In genomic region chr7:47003411-47004115, GRCm38 (mm10) we compare ENCODE assay signal across 19 mouse cellular contexts. TPM values are rescaled to one million over a fixed set of nuclear protein-coding genes. Genes with fewer than 3 reads are reported as not detected.
DNase-seq lines count a peak whose midpoint lies in the region; ATAC-seq and TF ChIP-seq lines count a peak whose summit lies in the region.
"Had no signal": no experiment of that assay in that cellular context is flagged by ENCODE, and none has a peak within 500 bp of the region (broad histone marks: within the 10 kb centered on the region; RNA-seq: fewer than 3 reads in every experiment).

No protein-coding gene starts in this region.

- H3K9ac ChIP-seq in heart, embryonic 13.5 days, result peak overlapping the region; percentile 58
- H3K9ac ChIP-seq in midbrain, embryonic 13.5 days (replicated peaks), result peak overlapping the region; percentile 8; the same call in 1 of the 2 replicates
- no peak overlapping the region for H3K9ac ChIP-seq in midbrain, embryonic 15.5 days
- H3K9ac ChIP-seq in forebrain, embryonic 11.5 days (ENCODE audit: low read length), result no peak overlapping the region
- H3K9ac ChIP-seq: hindbrain, embryonic 15.5 days; kidney, embryonic 15.5 days; neural tube, embryonic 12.5 days had no signal

- no peak for ATAC-seq in heart, embryonic 13.5 days (ENCODE audit: extremely low read depth, insufficient number of reproducible peaks, low FRiP score, low TSS enrichment)
- ATAC-seq in midbrain, embryonic 13.5 days, result no peak
- no peak for ATAC-seq in midbrain, embryonic 15.5 days (replicated peaks)
- peak; percentile 11; the same call in 1 of the 2 replicates for ATAC-seq in forebrain, embryonic 11.5 days (replicated peaks; ENCODE audit: low FRiP score)
- no peak for ATAC-seq in erythroid progenitor cell, adult 5-6 weeks (replicated peaks; ENCODE audit: low FRiP score, poor library complexity, severe bottlenecking)

- H3K4me3 ChIP-seq in heart, embryonic 13.5 days, result no peak overlapping the region
- no peak overlapping the region for H3K4me3 ChIP-seq in heart, embryonic 10.5 days
- no peak overlapping the region for H3K4me3 ChIP-seq in midbrain, embryonic 13.5 days (replicated peaks)
- H3K4me3 ChIP-seq in midbrain, embryonic 15.5 days, result no peak overlapping the region
- no peak overlapping the region for H3K4me3 ChIP-seq in forebrain, embryonic 11.5 days (ENCODE audit: low read depth, low read length)
- no peak overlapping the region for H3K4me3 ChIP-seq in myocyte
- H3K4me3 ChIP-seq: erythroblast, embryonic 14.5 days; hindbrain, embryonic 15.5 days; kidney, embryonic 15.5 days; neural tube, embryonic 12.5 days had no signal

- TF ChIP-seq POLR2A in myocyte (IDR thresholded peaks at IDR 0.05; ENCODE audit: insufficient read length, low read depth), result no peak

- H3K4me2 ChIP-seq in heart, embryonic 13.5 days, result no peak overlapping the region
- H3K4me2 ChIP-seq in midbrain, embryonic 13.5 days (replicated peaks), result no peak overlapping the region
- H3K4me2 ChIP-seq in midbrain, embryonic 15.5 days, result no peak overlapping the region
- no peak overlapping the region for H3K4me2 ChIP-seq in forebrain, embryonic 11.5 days (ENCODE audit: low read depth, low read length, severe bottlenecking)
- peak overlapping the region; percentile 82 for H3K4me2 ChIP-seq in myocyte (ENCODE audit: low read depth)
- H3K4me2 ChIP-seq: hindbrain, embryonic 15.5 days; kidney, embryonic 15.5 days; neural tube, embryonic 12.5 days had no signal

- H3K9me3 ChIP-seq in heart, embryonic 13.5 days, result no peaks in the 10 kb centered on the region
- no peaks in the 10 kb centered on the region for H3K9me3 ChIP-seq in heart, embryonic 10.5 days
- H3K9me3 ChIP-seq in midbrain, embryonic 13.5 days, result no peaks in the 10 kb centered on the region
- H3K9me3 ChIP-seq in midbrain, embryonic 15.5 days, result no peaks in the 10 kb centered on the region
- H3K9me3 ChIP-seq in forebrain, embryonic 11.5 days (ENCODE audit: control insufficient read depth, low read length), result no peaks in the 10 kb centered on the region
- H3K9me3 ChIP-seq: hindbrain, embryonic 15.5 days; kidney, embryonic 15.5 days; neural tube, embryonic 12.5 days had no signal

- H3K36me3 ChIP-seq in heart, embryonic 13.5 days, result peaks cover 8% of the 10 kb centered on the region
- peaks cover 4% of the 10 kb centered on the region for H3K36me3 ChIP-seq in heart, embryonic 10.5 days
- H3K36me3 ChIP-seq in midbrain, embryonic 13.5 days, result peaks cover 4% of the 10 kb centered on the region; the same call in 1 of the 2 replicates
- H3K36me3 ChIP-seq in midbrain, embryonic 15.5 days (replicated peaks), result 0 out of 2 replicates have a peak, but pooled peaks cover 1% of the 10 kb centered on the region
- no peaks in the 10 kb centered on the region; the same call in 1 of the 2 replicates for H3K36me3 ChIP-seq in forebrain, embryonic 11.5 days (ENCODE audit: control insufficient read depth, insufficient read depth, low read length)
- H3K36me3 ChIP-seq in myocyte (ENCODE audit: control insufficient read depth, insufficient read depth), result peaks cover 10% of the 10 kb centered on the region

- H3K27me3 ChIP-seq in heart, embryonic 13.5 days (replicated peaks), result no peaks in the 10 kb centered on the region
- no peaks in the 10 kb centered on the region for H3K27me3 ChIP-seq in heart, embryonic 10.5 days (ENCODE audit: insufficient read depth, poor library complexity, severe bottlenecking)
- H3K27me3 ChIP-seq in midbrain, embryonic 13.5 days, result no peaks in the 10 kb centered on the region
- no peaks in the 10 kb centered on the region for H3K27me3 ChIP-seq in midbrain, embryonic 15.5 days (replicated peaks)
- no peaks in the 10 kb centered on the region for H3K27me3 ChIP-seq in forebrain, embryonic 11.5 days (ENCODE audit: control insufficient read depth, insufficient read depth, low read length)
- no peaks in the 10 kb centered on the region for H3K27me3 ChIP-seq in myocyte (ENCODE audit: control insufficient read depth, insufficient read depth, insufficient read length)
- H3K27me3 ChIP-seq: hindbrain, embryonic 15.5 days; kidney, embryonic 15.5 days; neural tube, embryonic 12.5 days had no signal

- no peak overlapping the region for H3K27ac ChIP-seq in heart, embryonic 13.5 days (replicated peaks)
- H3K27ac ChIP-seq in heart, embryonic 10.5 days, result no peak overlapping the region
- H3K27ac ChIP-seq in midbrain, embryonic 13.5 days, result peak overlapping the region; percentile 44; the same call in 1 of the 2 replicates
- H3K27ac ChIP-seq in midbrain, embryonic 15.5 days, result no peak overlapping the region
- H3K27ac ChIP-seq in forebrain, embryonic 11.5 days (ENCODE audit: low read depth, low read length), result peak overlapping the region; percentile 51; the same call in 1 of the 2 replicates
- H3K27ac ChIP-seq: hindbrain, embryonic 15.5 days; kidney, embryonic 15.5 days; neural tube, embryonic 12.5 days had no signal

- no peak for DNase-seq in heart, embryonic 10.5 days (ENCODE audit: low spot score)
- DNase-seq in forebrain, embryonic 11.5 days (ENCODE audit: low spot score), result no peak
- DNase-seq in adrenal gland, postnatal 14 days, result no peak
- DNase-seq: cerebellum, postnatal 36 days; layer of hippocampus, adult 9-11 months; right cerebral cortex, postnatal 14 days had no signal

- H3K4me1 ChIP-seq in heart, embryonic 13.5 days, result peaks cover 69% of the 10 kb centered on the region
- peaks cover 30% of the 10 kb centered on the region for H3K4me1 ChIP-seq in heart, embryonic 10.5 days
- peaks cover 65% of the 10 kb centered on the region for H3K4me1 ChIP-seq in midbrain, embryonic 13.5 days (replicated peaks)
- H3K4me1 ChIP-seq in midbrain, embryonic 15.5 days, result peaks cover 51% of the 10 kb centered on the region
- peaks cover 13% of the 10 kb centered on the region for H3K4me1 ChIP-seq in forebrain, embryonic 11.5 days (replicated peaks; ENCODE audit: control insufficient read depth, insufficient read depth, low read length)

- no peak overlapping the region for H3ac ChIP-seq in myocyte (ENCODE audit: control insufficient read depth, insufficient read length)

- H3K79me2 ChIP-seq in myocyte (ENCODE audit: control insufficient read depth, insufficient read depth), result peaks cover 92% of the 10 kb centered on the region

- 45% methylated on average over 3 of the region's 3 CpGs for WGBS in heart, embryonic 13.5 days
- WGBS in heart, embryonic 10.5 days, result 43% methylated on average over 3 of the region's 3 CpGs
- WGBS in midbrain, embryonic 13.5 days, result 18% methylated on average over 3 of the region's 3 CpGs
- 25% methylated on average over 3 of the region's 3 CpGs for WGBS in midbrain, embryonic 15.5 days
- WGBS in forebrain, embryonic 11.5 days, result 14% methylated on average over 3 of the region's 3 CpGs

RNA-seq across cellular contexts. Expression of gene Spty2d1, which starts 4.6 kb away (rescaled TPM):
- polyA plus RNA-seq in heart, embryonic 13.5 days (2015; fragmentation: Nextera tagmentation; extraction: Ambion mirVana), result 13.1 and 13.4 TPM in 2 replicates
- polyA plus RNA-seq in heart, embryonic 10.5 days (2016; fragmentation: Nextera tagmentation; extraction: Ambion mirVana), result 14.4 and 15.6 TPM in 2 replicates
- polyA plus RNA-seq in midbrain, embryonic 13.5 days (2015; fragmentation: Nextera tagmentation; extraction: Ambion mirVana), result 9.5 and 9.6 TPM in 2 replicates
- polyA plus RNA-seq in midbrain, embryonic 15.5 days (2015; fragmentation: Nextera tagmentation; extraction: Ambion mirVana), result 7.1 and 8.1 TPM in 2 replicates
- polyA plus RNA-seq in forebrain, embryonic 11.5 days (2014; fragmentation: Nextera tagmentation; extraction: Ambion mirVana), result 12.7 and 14.0 TPM in 2 replicates
- 12.0 TPM for polyA plus RNA-seq in myocyte (2012; fragmentation: generic; extraction: Trizol)
- total RNA-seq in adrenal gland, postnatal 14 days (2021), result 17.5 and 20.0 TPM in 2 replicates
- 23.1 and 34.8 TPM in 2 replicates for total RNA-seq in erythroid progenitor cell, adult 5-6 weeks (2015; ENCODE audit: low replicate concordance)
- total RNA-seq in erythroid progenitor cell, adult 5-6 weeks (2017; ENCODE audit: low replicate concordance), result 22.1 and 25.8 TPM in 2 replicates

RNA-seq across cellular contexts. Expression of gene Gm9999, which starts 20.2 kb away (rescaled TPM):
- polyA plus RNA-seq in heart, embryonic 13.5 days (2015; fragmentation: Nextera tagmentation; extraction: Ambion mirVana), result not detected in 2 replicates
- not detected in 2 replicates for polyA plus RNA-seq in heart, embryonic 10.5 days (2016; fragmentation: Nextera tagmentation; extraction: Ambion mirVana)
- not detected in 2 replicates for polyA plus RNA-seq in midbrain, embryonic 13.5 days (2015; fragmentation: Nextera tagmentation; extraction: Ambion mirVana)
- not detected in 2 replicates for polyA plus RNA-seq in midbrain, embryonic 15.5 days (2015; fragmentation: Nextera tagmentation; extraction: Ambion mirVana)
- not detected in 2 replicates for polyA plus RNA-seq in forebrain, embryonic 11.5 days (2014; fragmentation: Nextera tagmentation; extraction: Ambion mirVana)
- polyA plus RNA-seq in myocyte (2012; fragmentation: generic; extraction: Trizol), result not detected
- total RNA-seq in adrenal gland, postnatal 14 days (2021), result not detected in 2 replicates
- total RNA-seq in erythroid progenitor cell, adult 5-6 weeks (2015; ENCODE audit: low replicate concordance), result not detected in 2 replicates
- not detected in 2 replicates for total RNA-seq in erythroid progenitor cell, adult 5-6 weeks (2017; ENCODE audit: low replicate concordance)
- total RNA-seq: megakaryocyte progenitor cell, adult 5-6 weeks had no signal
- polyA plus RNA-seq: C2C12; erythroblast, embryonic 14.5 days; hindbrain, embryonic 15.5 days; kidney, embryonic 15.5 days; limb, embryonic 11.5 days; neural tube, embryonic 12.5 days; stomach, embryonic 14.5 days had no signal

RNA-seq across cellular contexts. Expression of gene Uevld, which starts 45.2 kb away (rescaled TPM):
- polyA plus RNA-seq in heart, embryonic 13.5 days (2015; fragmentation: Nextera tagmentation; extraction: Ambion mirVana), result 7.5 and 8.0 TPM in 2 replicates
- 8.3 and 9.0 TPM in 2 replicates for polyA plus RNA-seq in heart, embryonic 10.5 days (2016; fragmentation: Nextera tagmentation; extraction: Ambion mirVana)
- 7.4 and 7.5 TPM in 2 replicates for polyA plus RNA-seq in midbrain, embryonic 13.5 days (2015; fragmentation: Nextera tagmentation; extraction: Ambion mirVana)
- polyA plus RNA-seq in midbrain, embryonic 15.5 days (2015; fragmentation: Nextera tagmentation; extraction: Ambion mirVana), result 5.4 and 6.5 TPM in 2 replicates
- polyA plus RNA-seq in forebrain, embryonic 11.5 days (2014; fragmentation: Nextera tagmentation; extraction: Ambion mirVana), result 13.9 and 14.3 TPM in 2 replicates
- polyA plus RNA-seq in myocyte (2012; fragmentation: generic; extraction: Trizol), result 3.6 TPM
- total RNA-seq in adrenal gland, postnatal 14 days (2021), result 16.7 and 20.1 TPM in 2 replicates
- total RNA-seq in erythroid progenitor cell, adult 5-6 weeks (2015; ENCODE audit: low replicate concordance), result 19.8 and 39.0 TPM in 2 replicates
- total RNA-seq in erythroid progenitor cell, adult 5-6 weeks (2017; ENCODE audit: low replicate concordance), result 28.6 and 35.1 TPM in 2 replicates

RNA-seq across cellular contexts. Expression of gene Tmem86a, which starts 46.8 kb away (rescaled TPM):
- 22.5 and 25.1 TPM in 2 replicates for polyA plus RNA-seq in heart, embryonic 13.5 days (2015; fragmentation: Nextera tagmentation; extraction: Ambion mirVana)
- polyA plus RNA-seq in heart, embryonic 10.5 days (2016; fragmentation: Nextera tagmentation; extraction: Ambion mirVana), result 14.8 and 19.9 TPM in 2 replicates
- 21.5 and 22.6 TPM in 2 replicates for polyA plus RNA-seq in midbrain, embryonic 13.5 days (2015; fragmentation: Nextera tagmentation; extraction: Ambion mirVana)
- 28.3 and 29.3 TPM in 2 replicates for polyA plus RNA-seq in midbrain, embryonic 15.5 days (2015; fragmentation: Nextera tagmentation; extraction: Ambion mirVana)
- polyA plus RNA-seq in forebrain, embryonic 11.5 days (2014; fragmentation: Nextera tagmentation; extraction: Ambion mirVana), result 6.9 and 9.4 TPM in 2 replicates
- 28.6 TPM for polyA plus RNA-seq in myocyte (2012; fragmentation: generic; extraction: Trizol)
- total RNA-seq in adrenal gland, postnatal 14 days (2021), result 21.8 and 29.2 TPM in 2 replicates
- 3.6 and 10.1 TPM in 2 replicates for total RNA-seq in erythroid progenitor cell, adult 5-6 weeks (2015; ENCODE audit: low replicate concordance)
- 0.13 TPM in 1 of 2 replicates, not detected in the other for total RNA-seq in erythroid progenitor cell, adult 5-6 weeks (2017; ENCODE audit: low replicate concordance)

Comparison
In these comparisons a context has a peak if more than half of its experiments do, and no peak if none do; other contexts are left out.
1. H3K27ac ChIP-seq: peak in midbrain, embryonic 13.5 days (single experiment) and forebrain, embryonic 11.5 days (single experiment); none in heart, embryonic 13.5 days (single experiment), heart, embryonic 10.5 days (single experiment) and midbrain, embryonic 15.5 days (single experiment).
2. H3K9ac ChIP-seq: peak in heart, embryonic 13.5 days (single experiment) and midbrain, embryonic 13.5 days (single experiment); none in midbrain, embryonic 15.5 days (single experiment) and forebrain, embryonic 11.5 days (single experiment).